Mouse (Mus musculus): Measurements from ENCODE around the gene Smco4. TPM values are rescaled to one million over a fixed set of nuclear protein-coding genes. Genes with fewer than 3 reads are reported as not detected.

Gene Smco4
- total RNA-seq, 4 experiments from 2014 or later: 8.4 to 11.1 (median 9.9) TPM

GRCm38 (mm10) chr9:15506863-15507262, 13.6 kb downstream of the Smco4 start:
- DNase-seq (ENCODE audit: low spot score in 2 of 2): no peak

GRCm38 (mm10) chr9:15507431-15507875, 14.2 kb downstream of the Smco4 start:
- no peak for DNase-seq (ENCODE audit: low spot score in 2 of 2)

GRCm38 (mm10) chr9:15509363-15509762, 16.1 kb downstream of the Smco4 start:
- DNase-seq (ENCODE audit: low spot score in 2 of 2): no peak

GRCm38 (mm10) chr9:15510557-15511310, 17.5 kb downstream of the Smco4 start:
- no peak for DNase-seq (ENCODE audit: low spot score in 2 of 2)

- DNase-seq (ENCODE audit: low spot score in 2 of 2): no peak
Observed at GRCm38 (mm10) chr9:15512918-15513317, 19.7 kb downstream of the Smco4 start.

GRCm38 (mm10) chr9:15516007-15516406, 22.8 kb downstream of the Smco4 start:
- DNase-seq (ENCODE audit: low spot score in 2 of 2): no peak

- DNase-seq (ENCODE audit: low spot score in 2 of 2): no peak
Observed at GRCm38 (mm10) chr9:15517979-15518378, 24.7 kb downstream of the Smco4 start.

GRCm38 (mm10) chr9:15522348-15522747, 29.1 kb downstream of the Smco4 start:
- no peak for DNase-seq (ENCODE audit: low spot score in 2 of 2)

- DNase-seq (ENCODE audit: low spot score in 2 of 2): no peak
Observed at GRCm38 (mm10) chr9:15522887-15523286, 29.7 kb downstream of the Smco4 start.

GRCm38 (mm10) chr9:15523646-15524045, 30.4 kb downstream of the Smco4 start:
- DNase-seq (ENCODE audit: low spot score in 2 of 2): no peak

GRCm38 (mm10) chr9:15525246-15525645, 32.0 kb downstream of the Smco4 start:
- DNase-seq (ENCODE audit: low spot score in 2 of 2): no peak

GRCm38 (mm10) chr9:15526539-15526938, 33.3 kb downstream of the Smco4 start:
- no peak for DNase-seq (ENCODE audit: low spot score in 2 of 2)

- no peak for DNase-seq (ENCODE audit: low spot score in 2 of 2)
Observed at GRCm38 (mm10) chr9:15527846-15528245, 34.6 kb downstream of the Smco4 start.

GRCm38 (mm10) chr9:15528368-15528767, 35.1 kb downstream of the Smco4 start:
- no peak for DNase-seq (ENCODE audit: low spot score in 2 of 2)

GRCm38 (mm10) chr9:15529275-15529964, 36.2 kb downstream of the Smco4 start:
- DNase-seq (ENCODE audit: low spot score in 2 of 2): no peak

- no peak for DNase-seq (ENCODE audit: low spot score in 2 of 2)
Observed at GRCm38 (mm10) chr9:15529965-15530320, 36.7 kb downstream of the Smco4 start.

- no peak for DNase-seq (ENCODE audit: low spot score in 2 of 2)
Observed at GRCm38 (mm10) chr9:15531204-15531603, 38.0 kb downstream of the Smco4 start.

GRCm38 (mm10) chr9:15533336-15534070, 40.3 kb downstream of the Smco4 start:
- no peak for DNase-seq (ENCODE audit: low spot score in 2 of 2)

- DNase-seq (ENCODE audit: low spot score in 2 of 2): no peak
Observed at GRCm38 (mm10) chr9:15534110-15534509, 40.9 kb downstream of the Smco4 start.

- DNase-seq (ENCODE audit: low spot score in 2 of 2): no peak
Observed at GRCm38 (mm10) chr9:15535418-15535817, 42.2 kb downstream of the Smco4 start.

GRCm38 (mm10) chr9:15536861-15537426, 43.7 kb downstream of the Smco4 start:
- DNase-seq (ENCODE audit: low spot score in 2 of 2): no peak

Measured in gastrocnemius, adult 8-10 months (tissue).